Mouse (Mus musculus) neural tube, embryonic 12.5 days (tissue): ENCODE results near the gene Nbea. TPM values are rescaled to one million over a fixed set of nuclear protein-coding genes. Genes with fewer than 3 reads are reported as not detected.

Experiments
- ATAC-seq: fragments of 200-750 bp; cut with Nextera tagmentation; 2 replicates; pipeline ENCODE4 v1.8.0; 2017; ENCODE audit warnings: low read depth, mild to moderate bottlenecking, moderate TSS enrichment, moderate library complexity; ENCODE audit not compliant: low FRiP score
- H3K27ac ChIP-seq: fragments of 300-500 bp; sonication (generic); 2 replicates; pipeline ENCODE4 v1.5.1; 2016
- H3K27me3 ChIP-seq: fragments of 300-500 bp; sonication (generic); replicated peaks from 2 replicates; pipeline ENCODE4 v1.6.1; 2016; ENCODE audit warnings: mild to moderate bottlenecking
- H3K36me3 ChIP-seq: fragments of 300-500 bp; sonication (generic); 2 replicates; pipeline ENCODE4 v1.6.1; 2016; ENCODE audit warnings: mild to moderate bottlenecking
- H3K4me1 ChIP-seq: fragments of 300-500 bp; sonication (generic); 2 replicates; pipeline ENCODE4 v1.6.1; 2016
- H3K4me2 ChIP-seq: fragments of 300-500 bp; sonication (generic); replicated peaks from 2 replicates; pipeline ENCODE4 v1.6.1; 2016; ENCODE audit warnings: mild to moderate bottlenecking
- H3K4me3 ChIP-seq: fragments of 300-500 bp; sonication (generic); 2 replicates; pipeline ENCODE4 v1.5.1; 2016
- H3K9ac ChIP-seq: fragments of 300-500 bp; sonication (generic); 2 replicates; pipeline ENCODE4 v1.6.1; 2016; ENCODE audit warnings: mild to moderate bottlenecking
- H3K9me3 ChIP-seq: fragments of 300-500 bp; sonication (generic); 2 replicates; pipeline ENCODE4 v1.6.1; 2016; ENCODE audit warnings: mild to moderate bottlenecking
- WGBS: fragments of 180-500 bp; shearing (Covaris S2); methylation state at CpG from one replicate; pipeline ENCODE4 v1.1.7; 2016; 5-methylcytosine and 5-hydroxymethylcytosine counted together
- polyA plus RNA-seq: library from polyadenylated mRNA; unstranded; fragments of >200 nt; fragmentation: Nextera tagmentation; extraction: Ambion mirVana; gene quantifications from 2 replicates; pipeline ENCODE4 v1.2.1, GENCODE M21; 2016

Nbea gene
- polyA plus RNA-seq, 1 experiment from 2014 or later: 28.5 TPM

DNA sequence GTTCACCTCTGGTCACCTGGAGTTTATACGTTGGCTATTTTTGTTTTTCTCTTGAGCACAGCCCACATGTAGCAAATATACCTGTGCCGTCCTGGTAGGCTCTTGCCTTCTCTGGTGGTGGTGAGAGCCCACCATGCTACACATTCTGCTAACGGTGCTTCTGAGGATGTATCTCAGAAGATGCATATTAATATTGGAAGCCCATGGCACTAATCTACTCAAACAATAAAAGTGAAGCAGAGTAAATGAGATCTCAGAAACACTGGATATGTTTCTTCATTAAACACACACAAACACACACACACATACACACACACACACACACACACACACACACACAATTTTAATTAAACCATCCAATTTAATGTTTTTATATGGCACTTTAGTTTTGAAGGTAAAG is 469.6 kb downstream of the Nbea start:
- no peak overlapping the region for H3K27ac ChIP-seq
- no peaks in the 10 kb centered on the region for H3K4me1 ChIP-seq
- no peak overlapping the region for H3K9ac ChIP-seq
- ATAC-seq: no peak
- H3K9me3 ChIP-seq: no peaks in the 10 kb centered on the region
- H3K36me3 ChIP-seq: peaks cover 19% of the 10 kb centered on the region; the same call in 1 of the 2 replicates
- H3K4me3 ChIP-seq: no peak overlapping the region
- H3K4me2 ChIP-seq: no peak overlapping the region
- WGBS: 84% methylated on average over 3 of the region's 3 CpGs
- no peaks in the 10 kb centered on the region for H3K27me3 ChIP-seq

DNA sequence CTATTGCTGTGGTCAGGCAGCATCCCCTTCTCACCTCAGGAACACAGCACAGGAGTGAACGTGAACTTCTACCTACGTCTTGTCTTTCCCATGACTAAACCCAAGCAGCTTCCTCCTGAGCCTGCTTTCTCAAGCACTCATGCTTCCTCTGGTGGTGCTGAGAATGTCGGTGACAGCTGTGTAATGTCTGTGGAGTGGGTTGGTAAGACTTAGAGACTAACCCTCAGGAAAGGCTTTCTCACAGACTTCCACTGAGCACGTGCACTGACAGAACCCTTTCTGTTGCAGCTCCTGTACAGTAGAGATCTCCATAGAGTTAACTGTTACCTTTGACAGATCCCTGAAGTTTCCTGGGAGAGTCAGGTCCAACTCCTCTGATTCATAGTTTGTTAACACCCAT is 473.2 kb downstream of the Nbea start:
- Histone ChIP-seq H3K27me3 (no peaks in the 10 kb centered on the region), H3K27ac (no peak overlapping the region), H3K4me2 (no peak overlapping the region), H3K36me3 (peaks cover 14% of the 10 kb centered on the region; the same call in 1 of the 2 replicates), H3K4me3 (no peak overlapping the region), H3K9ac (no peak overlapping the region), H3K9me3 (no peaks in the 10 kb centered on the region), H3K4me1 (no peaks in the 10 kb centered on the region)
- no peak for ATAC-seq
- WGBS: 94% methylated on average over 4 of the region's 4 CpGs

DNA sequence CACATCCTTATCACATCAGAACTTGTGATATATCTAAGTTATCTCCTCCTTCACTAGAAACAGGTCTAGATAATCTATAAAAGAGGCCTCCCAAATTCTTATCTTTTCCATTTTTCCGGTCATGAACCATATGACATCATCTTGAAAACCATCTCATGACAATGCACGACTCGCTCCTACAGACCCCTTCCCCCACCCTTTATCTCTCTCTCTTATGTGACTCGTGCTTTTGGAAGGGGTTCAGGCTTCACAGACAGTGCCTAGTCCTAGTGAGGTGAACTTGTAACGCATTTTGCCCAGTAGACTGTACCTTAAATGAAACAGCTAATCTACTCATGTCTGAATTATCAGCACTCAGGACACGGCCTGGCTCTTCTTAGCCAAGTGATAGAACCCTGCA is 481.9 kb downstream of the Nbea start:
- H3K4me1 ChIP-seq: no peaks in the 10 kb centered on the region
- H3K4me2 ChIP-seq: no peak overlapping the region
- no peak for ATAC-seq
- no peaks in the 10 kb centered on the region for H3K9me3 ChIP-seq
- 85% methylated on average over 6 of the region's 6 CpGs for WGBS
- H3K9ac ChIP-seq: no peak overlapping the region
- no peak overlapping the region for H3K4me3 ChIP-seq
- no peaks in the 10 kb centered on the region for H3K27me3 ChIP-seq
- no peaks in the 10 kb centered on the region for H3K36me3 ChIP-seq
- no peak overlapping the region for H3K27ac ChIP-seq

DNA sequence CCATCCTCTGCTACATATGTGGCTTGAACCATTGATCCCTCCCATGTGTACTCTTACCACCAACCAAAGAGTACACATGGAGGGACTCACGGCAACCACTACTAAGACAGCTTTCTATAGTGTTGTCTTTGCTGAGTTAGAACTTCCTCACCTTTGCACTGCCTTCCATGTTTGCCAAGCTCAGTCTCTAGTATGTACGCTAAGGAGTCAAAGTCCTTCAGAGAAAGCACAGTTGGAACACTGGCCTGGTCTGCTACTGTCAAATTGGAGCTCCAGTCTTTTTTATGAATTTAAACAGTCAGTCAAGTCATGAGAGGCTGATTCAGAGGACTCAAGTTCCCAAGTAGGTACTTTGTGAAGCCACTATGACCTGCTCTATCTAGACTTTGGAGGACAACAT is 486.3 kb downstream of the Nbea start:
- no peak overlapping the region for H3K9ac ChIP-seq
- no peak overlapping the region for H3K4me2 ChIP-seq
- no peaks in the 10 kb centered on the region for H3K9me3 ChIP-seq
- H3K4me3 ChIP-seq: no peak overlapping the region
- no peaks in the 10 kb centered on the region for H3K27me3 ChIP-seq
- ATAC-seq: no peak
- WGBS: 98% methylated on average over 2 of the region's 2 CpGs
- no peak overlapping the region for H3K27ac ChIP-seq
- H3K36me3 ChIP-seq: no peaks in the 10 kb centered on the region
- H3K4me1 ChIP-seq: no peaks in the 10 kb centered on the region

DNA sequence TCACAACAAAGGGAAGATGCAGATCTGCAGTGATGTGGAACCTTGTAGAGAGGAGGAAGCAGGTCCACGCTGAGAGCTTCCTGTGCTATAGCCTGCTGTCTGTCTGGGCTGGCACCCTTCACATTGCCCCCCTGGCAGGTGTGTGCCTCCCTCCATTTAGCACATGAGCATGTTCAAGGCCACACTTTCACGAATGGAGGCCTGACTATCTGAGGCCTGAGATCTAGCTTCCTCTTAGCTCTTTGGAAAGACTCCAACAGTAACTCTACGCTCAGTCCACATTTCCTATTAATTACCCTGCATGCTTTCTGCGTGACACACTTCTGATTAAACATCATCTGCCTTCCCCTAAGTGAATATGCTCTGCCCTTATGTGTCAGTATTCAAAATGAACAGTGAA is 490.4 kb downstream of the Nbea start:
- no peaks in the 10 kb centered on the region for H3K9me3 ChIP-seq
- peaks cover 2% of the 10 kb centered on the region; the same call in 1 of the 2 replicates for H3K4me1 ChIP-seq
- H3K36me3 ChIP-seq: no peaks in the 10 kb centered on the region
- no peak for ATAC-seq
- H3K27ac ChIP-seq: no peak overlapping the region
- no peaks in the 10 kb centered on the region for H3K27me3 ChIP-seq
- 79% methylated on average over 4 of the region's 4 CpGs for WGBS
- no peak overlapping the region for H3K4me3 ChIP-seq
- no peak overlapping the region for H3K4me2 ChIP-seq
- no peak overlapping the region for H3K9ac ChIP-seq

DNA sequence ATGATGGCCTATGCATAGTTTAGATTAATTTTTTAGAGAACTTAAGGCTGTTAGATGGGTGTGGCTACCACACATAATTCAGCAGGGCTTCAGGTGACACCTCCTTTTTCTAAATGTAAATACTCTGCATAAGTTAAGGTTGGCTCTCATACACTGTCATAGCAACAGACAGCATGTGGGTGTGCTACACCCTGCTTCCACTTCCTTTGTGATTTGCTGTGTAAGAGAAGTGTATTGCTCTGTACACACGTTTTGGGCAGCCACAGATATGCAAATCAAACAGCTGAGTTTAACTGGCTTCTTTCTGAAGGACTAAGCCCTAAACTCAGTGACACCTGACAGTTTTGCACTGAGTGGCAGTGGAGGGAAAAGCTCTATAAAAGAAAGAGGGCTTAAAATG is 495.4 kb downstream of the Nbea start:
- ATAC-seq: no peak
- WGBS: 12% methylated on average over 1 of the region's 1 CpGs
- peaks cover 25% of the 10 kb centered on the region for H3K4me1 ChIP-seq
- H3K4me2 ChIP-seq: no peak overlapping the region
- no peaks in the 10 kb centered on the region for H3K27me3 ChIP-seq
- H3K36me3 ChIP-seq: no peaks in the 10 kb centered on the region
- H3K4me3 ChIP-seq: no peak overlapping the region
- no peak overlapping the region for H3K9ac ChIP-seq
- H3K9me3 ChIP-seq: no peaks in the 10 kb centered on the region
- H3K27ac ChIP-seq: no peak overlapping the region

DNA sequence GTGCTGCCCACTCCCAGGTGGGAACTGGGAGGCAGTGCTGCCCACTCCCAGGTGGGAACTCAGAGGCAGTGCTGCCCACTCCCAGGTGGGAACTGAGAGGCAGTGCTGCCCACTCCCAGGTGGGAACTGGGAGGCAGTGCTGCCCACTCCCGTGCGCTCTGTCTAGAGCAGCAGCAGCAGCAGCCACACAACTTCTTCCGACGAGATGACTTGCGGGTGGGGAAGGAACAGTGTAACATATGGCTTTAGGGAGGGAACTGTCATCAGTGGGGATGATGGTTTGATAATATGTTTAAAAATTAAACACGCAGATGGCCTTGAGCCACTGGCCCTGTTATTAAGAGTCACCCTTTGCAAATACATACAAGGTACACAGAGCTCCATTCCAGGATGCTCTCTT is 496.5 kb downstream of the Nbea start:
- H3K36me3 ChIP-seq: no peaks in the 10 kb centered on the region
- no peak overlapping the region for H3K4me2 ChIP-seq
- ATAC-seq: no peak
- 89% methylated on average over 6 of the region's 6 CpGs for WGBS
- H3K9ac ChIP-seq: no peak overlapping the region
- H3K27ac ChIP-seq: no peak overlapping the region
- H3K27me3 ChIP-seq: no peaks in the 10 kb centered on the region
- peaks cover 25% of the 10 kb centered on the region for H3K4me1 ChIP-seq
- no peak overlapping the region for H3K4me3 ChIP-seq
- H3K9me3 ChIP-seq: no peaks in the 10 kb centered on the region

DNA sequence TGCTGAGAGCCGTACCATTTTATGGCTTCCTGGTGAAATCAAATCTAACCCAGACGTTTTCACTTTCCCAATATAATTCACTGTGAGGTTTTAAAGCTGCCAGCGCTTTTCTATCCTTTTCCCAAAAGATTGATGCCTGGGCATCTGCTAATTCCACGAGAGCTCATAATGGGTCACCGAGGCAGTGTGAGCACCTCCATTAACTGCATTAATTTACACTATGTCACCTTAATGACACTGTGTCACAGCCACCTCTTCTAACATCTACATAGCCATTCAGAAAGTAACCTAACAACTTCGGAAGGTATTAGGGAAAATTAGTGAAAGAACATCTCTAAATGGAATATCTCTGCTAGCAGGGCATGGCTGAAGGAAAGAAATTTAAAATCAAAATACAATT is 497.9 kb downstream of the Nbea start:
- Histone ChIP-seq H3K4me2 (no peak overlapping the region), H3K36me3 (no peaks in the 10 kb centered on the region), H3K4me3 (no peak overlapping the region), H3K27ac (no peak overlapping the region), H3K27me3 (no peaks in the 10 kb centered on the region), H3K4me1 (peaks cover 25% of the 10 kb centered on the region), H3K9ac (no peak overlapping the region), H3K9me3 (no peaks in the 10 kb centered on the region)
- WGBS: 29% methylated on average over 6 of the region's 6 CpGs
- peak; percentile 71; the same call in 1 of the 2 replicates for ATAC-seq

DNA sequence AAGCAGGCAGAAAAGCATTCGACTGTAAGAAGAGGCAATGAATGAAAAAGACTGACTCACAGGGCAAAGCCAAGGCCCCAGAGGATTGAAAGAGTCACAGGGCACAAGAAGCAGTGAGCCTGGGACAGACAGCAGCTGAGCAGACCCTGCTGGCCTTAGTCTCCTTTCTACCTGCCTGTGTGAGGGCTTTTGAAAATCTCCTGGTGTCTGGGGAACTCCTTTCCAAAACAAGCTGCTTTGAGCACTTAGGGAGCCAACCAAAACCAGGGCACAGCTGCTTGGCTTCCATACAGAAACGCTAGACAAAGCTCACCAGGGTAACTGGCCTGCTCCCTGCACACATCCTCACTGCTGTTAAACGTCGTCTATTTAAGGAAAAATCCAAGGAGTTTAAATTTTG is 498.6 kb downstream of the Nbea start:
- H3K27ac ChIP-seq: peak overlapping the region; percentile 33; the same call in 1 of the 2 replicates
- H3K4me1 ChIP-seq: peaks cover 25% of the 10 kb centered on the region
- no peak overlapping the region for H3K9ac ChIP-seq
- H3K27me3 ChIP-seq: no peaks in the 10 kb centered on the region
- 0 out of 2 replicates have a peak, but pooled peaks have one; percentile 34 for ATAC-seq
- H3K9me3 ChIP-seq: no peaks in the 10 kb centered on the region
- 41% methylated on average over 4 of the region's 4 CpGs for WGBS
- H3K4me2 ChIP-seq: no peak overlapping the region
- H3K4me3 ChIP-seq: no peak overlapping the region
- no peaks in the 10 kb centered on the region for H3K36me3 ChIP-seq

DNA sequence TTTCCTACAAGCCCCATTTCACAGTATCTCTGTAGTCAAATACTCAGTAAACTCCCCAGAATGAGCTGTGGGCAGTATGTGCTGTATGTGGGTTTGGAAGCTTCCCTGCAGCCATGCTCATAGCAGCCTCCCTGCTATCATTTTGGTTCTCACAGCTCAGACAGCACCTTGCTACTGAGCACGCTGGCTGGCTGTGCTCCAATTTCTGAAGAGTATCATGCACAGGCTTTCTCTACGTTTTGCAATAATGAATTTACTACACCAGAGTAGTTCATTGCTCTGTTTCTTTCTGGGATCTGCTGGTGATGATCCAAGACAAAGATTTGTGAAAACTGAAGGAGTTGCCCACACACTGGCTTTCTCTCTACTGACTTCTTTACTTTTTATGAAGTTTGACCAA is 505.8 kb downstream of the Nbea start:
- WGBS: 85% methylated on average over 2 of the region's 2 CpGs
- no peaks in the 10 kb centered on the region for H3K4me1 ChIP-seq
- H3K27ac ChIP-seq: no peak overlapping the region
- H3K36me3 ChIP-seq: no peaks in the 10 kb centered on the region
- H3K9me3 ChIP-seq: no peaks in the 10 kb centered on the region
- no peak for ATAC-seq
- no peaks in the 10 kb centered on the region for H3K27me3 ChIP-seq
- H3K4me3 ChIP-seq: no peak overlapping the region
- no peak overlapping the region for H3K9ac ChIP-seq
- no peak overlapping the region for H3K4me2 ChIP-seq

DNA sequence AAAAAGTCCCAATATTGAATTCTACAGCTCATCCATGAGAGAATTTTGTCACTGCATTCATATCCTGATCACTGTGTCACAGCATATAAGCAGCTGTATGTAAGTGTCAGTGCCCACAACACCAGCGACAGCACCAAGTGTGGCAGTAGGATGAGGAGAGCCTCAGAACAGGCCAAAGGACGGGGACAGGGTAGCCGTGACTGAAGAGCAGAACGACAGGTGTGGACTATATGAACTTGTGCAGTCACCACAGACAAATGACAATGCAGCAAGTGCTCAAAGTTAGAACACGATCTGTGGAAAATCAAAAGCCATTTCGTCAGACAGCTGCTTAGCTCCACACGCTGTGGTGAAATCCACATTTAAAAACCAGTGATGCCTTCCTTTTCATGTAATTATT is 509.3 kb downstream of the Nbea start:
- Histone ChIP-seq H3K4me1 (0 out of 2 replicates have a peak, but pooled peaks cover 5% of the 10 kb centered on the region), H3K4me2 (no peak overlapping the region), H3K27me3 (no peaks in the 10 kb centered on the region), H3K36me3 (no peaks in the 10 kb centered on the region), H3K9ac (no peak overlapping the region), H3K4me3 (no peak overlapping the region), H3K27ac (no peak overlapping the region), H3K9me3 (no peaks in the 10 kb centered on the region)
- ATAC-seq: no peak
- 84% methylated on average over 7 of the region's 7 CpGs for WGBS

DNA sequence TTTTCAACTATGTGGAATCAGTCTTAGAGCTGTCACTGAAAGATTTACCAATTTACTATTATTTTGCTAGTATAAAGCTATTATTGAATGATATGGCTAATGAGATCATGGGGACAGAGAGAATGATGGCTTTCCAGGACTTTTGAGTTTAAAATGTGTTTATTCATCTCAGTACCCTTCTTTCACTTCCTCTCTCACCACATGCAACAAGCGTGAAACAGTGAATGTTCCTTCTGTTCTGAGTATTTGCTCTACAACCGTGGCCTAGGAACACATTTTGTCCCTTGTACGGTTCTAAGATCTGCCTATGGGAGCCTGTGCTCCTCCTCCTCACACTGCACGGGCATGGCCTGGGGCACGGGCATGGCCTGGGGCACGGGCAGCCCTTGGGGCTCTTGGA is 516.5 kb downstream of the Nbea start:
- H3K4me1 ChIP-seq: peaks cover 5% of the 10 kb centered on the region; the same call in 1 of the 2 replicates
- H3K4me3 ChIP-seq: no peak overlapping the region
- H3K36me3 ChIP-seq: no peaks in the 10 kb centered on the region
- H3K27me3 ChIP-seq: no peaks in the 10 kb centered on the region
- no peaks in the 10 kb centered on the region for H3K9me3 ChIP-seq
- ATAC-seq: 0 out of 2 replicates have a peak, but pooled peaks have one; percentile 29
- no peak overlapping the region for H3K27ac ChIP-seq
- 71% methylated on average over 6 of the region's 6 CpGs for WGBS
- no peak overlapping the region for H3K9ac ChIP-seq
- no peak overlapping the region for H3K4me2 ChIP-seq

DNA sequence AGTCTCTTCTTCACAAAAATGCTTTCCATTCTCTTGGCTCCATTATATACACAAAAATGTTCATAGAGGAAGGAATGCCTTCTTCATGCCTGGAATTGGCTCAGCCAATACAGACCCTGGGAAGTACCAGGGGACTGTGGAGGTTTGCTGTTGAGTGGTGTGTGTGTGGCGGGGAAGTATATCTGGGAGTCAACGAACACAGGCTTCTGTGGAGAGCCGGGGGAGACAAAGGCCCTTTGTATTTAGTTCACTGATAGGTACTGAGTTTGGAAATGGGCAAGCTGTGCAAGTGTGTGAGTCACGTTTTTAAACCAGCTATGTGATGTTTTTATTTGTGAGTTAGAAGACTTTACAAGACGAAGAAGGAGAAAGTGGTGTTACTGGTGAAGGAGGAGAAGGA is 517.6 kb downstream of the Nbea start:
- no peaks in the 10 kb centered on the region for H3K27me3 ChIP-seq
- H3K4me3 ChIP-seq: no peak overlapping the region
- H3K9ac ChIP-seq: no peak overlapping the region
- H3K4me2 ChIP-seq: no peak overlapping the region
- no peaks in the 10 kb centered on the region for H3K36me3 ChIP-seq
- H3K4me1 ChIP-seq: peaks cover 2% of the 10 kb centered on the region; the same call in 1 of the 2 replicates
- ATAC-seq: no peak
- H3K9me3 ChIP-seq: no peaks in the 10 kb centered on the region
- H3K27ac ChIP-seq: no peak overlapping the region
- 47% methylated on average over 5 of the region's 5 CpGs for WGBS
